Mouse (Mus musculus): Measurements from ENCODE around the gene Olfr1006. TPM values are rescaled to one million over a fixed set of nuclear protein-coding genes. Genes with fewer than 3 reads are reported as not detected.

Gene Olfr1006
- polyA plus RNA-seq, 1 experiment from 2014 or later = not detected

DNA sequence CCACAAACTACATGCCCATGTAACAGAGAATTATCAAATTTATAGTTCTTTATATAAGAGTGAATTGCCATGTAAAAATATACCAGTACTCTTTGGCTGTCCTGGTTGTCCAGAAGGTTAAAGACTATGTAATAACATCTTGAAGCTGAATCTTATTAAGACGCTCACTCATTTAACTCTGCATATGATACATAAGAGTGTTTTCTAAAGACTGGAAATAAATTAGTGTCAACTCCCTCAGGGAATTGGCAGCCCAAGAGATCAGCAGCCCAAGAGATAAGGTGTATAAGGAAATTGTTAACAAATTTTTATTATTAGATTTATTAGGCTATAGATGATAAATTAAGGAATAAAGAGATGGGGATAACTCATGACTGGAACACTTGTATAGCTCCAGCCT lies 28.0 kb downstream of the Olfr1006 start, which contains the start of gene Olfr1002:
Gene Olfr1002, minus strand, starts transcription at position 101 of the 400 bp plus-strand sequence.
- H3K9me3 ChIP-seq (replicated peaks; ENCODE audit: low read length) = no peaks in the 10 kb centered on the region
- WGBS = 92% methylated on average over 1 of the region's 1 CpGs
- H3K27me3 ChIP-seq (ENCODE audit: insufficient read depth, low read length) = no peaks in the 10 kb centered on the region
- H3K36me3 ChIP-seq (ENCODE audit: insufficient read depth, low read length) = no peaks in the 10 kb centered on the region
- no peaks in the 10 kb centered on the region for H3K4me1 ChIP-seq (replicated peaks; ENCODE audit: insufficient read depth, low read length)
- DNase-seq (ENCODE audit: low spot score) (no peak), ATAC-seq (replicated peaks; ENCODE audit: low FRiP score, low read depth) (no peak)
- no peak within 1 kb of the TSS for H3K4me3 ChIP-seq (replicated peaks; ENCODE audit: low read depth, low read length)
- H3K9ac ChIP-seq (ENCODE audit: low read depth, low read length) = no peak within 1 kb of the TSS
- no peak within 1 kb of the TSS for H3K4me2 ChIP-seq (ENCODE audit: low read length)
- no peak for TF ChIP-seq CTCF (IDR thresholded peaks at IDR 0.05; ENCODE audit: low read depth)
- no peak within 1 kb of the TSS for H3K27ac ChIP-seq

Other genes starting within 250 kb of the Olfr1006 start
- not detected in 2 replicates for gene Olfr994, start 242.3 kb downstream of the Olfr1006 start, polyA plus RNA-seq (2015; fragmentation: Nextera tagmentation; extraction: Ambion mirVana)
- gene Olfr995, start 235.1 kb downstream of the Olfr1006 start, polyA plus RNA-seq (2015; fragmentation: Nextera tagmentation; extraction: Ambion mirVana) = not detected in 2 replicates
- not detected in 2 replicates for gene 4833423E24Rik, start 159.7 kb downstream of the Olfr1006 start, polyA plus RNA-seq (2015; fragmentation: Nextera tagmentation; extraction: Ambion mirVana)
- gene Olfr996, start 99.6 kb downstream of the Olfr1006 start, polyA plus RNA-seq (2015; fragmentation: Nextera tagmentation; extraction: Ambion mirVana) = not detected in 2 replicates
- gene Olfr998, start 89.8 kb downstream of the Olfr1006 start, polyA plus RNA-seq (2015; fragmentation: Nextera tagmentation; extraction: Ambion mirVana) = not detected in 2 replicates
- not detected in 2 replicates for gene Olfr1000, start 66.9 kb downstream of the Olfr1006 start, polyA plus RNA-seq (2015; fragmentation: Nextera tagmentation; extraction: Ambion mirVana)
- gene Olfr1002, start 28.1 kb downstream of the Olfr1006 start, polyA plus RNA-seq (2015; fragmentation: Nextera tagmentation; extraction: Ambion mirVana) = not detected in 2 replicates
- not detected in 2 replicates for gene Olfr154, start 14.3 kb downstream of the Olfr1006 start, polyA plus RNA-seq (2015; fragmentation: Nextera tagmentation; extraction: Ambion mirVana)
- not detected in 2 replicates for gene Olfr1008, start 10.7 kb upstream of the Olfr1006 start, polyA plus RNA-seq (2015; fragmentation: Nextera tagmentation; extraction: Ambion mirVana)
- gene Olfr1009, start 36.7 kb upstream of the Olfr1006 start, polyA plus RNA-seq (2015; fragmentation: Nextera tagmentation; extraction: Ambion mirVana) = not detected in 2 replicates
- not detected in 2 replicates for gene Olfr1012, start 84.0 kb upstream of the Olfr1006 start, polyA plus RNA-seq (2015; fragmentation: Nextera tagmentation; extraction: Ambion mirVana)
- gene Olfr1013, start 88.3 kb upstream of the Olfr1006 start, polyA plus RNA-seq (2015; fragmentation: Nextera tagmentation; extraction: Ambion mirVana) = not detected in 2 replicates
- not detected in 2 replicates for gene Olfr1014, start 93.9 kb upstream of the Olfr1006 start, polyA plus RNA-seq (2015; fragmentation: Nextera tagmentation; extraction: Ambion mirVana)
- not detected in 2 replicates for gene Olfr1015, start 103.2 kb upstream of the Olfr1006 start, polyA plus RNA-seq (2015; fragmentation: Nextera tagmentation; extraction: Ambion mirVana)
- gene Olfr1016, start 123.8 kb upstream of the Olfr1006 start, polyA plus RNA-seq (2015; fragmentation: Nextera tagmentation; extraction: Ambion mirVana) = not detected in 2 replicates
- gene Olfr1018, start 139.7 kb upstream of the Olfr1006 start, polyA plus RNA-seq (2015; fragmentation: Nextera tagmentation; extraction: Ambion mirVana) = not detected in 2 replicates
- not detected in 2 replicates for gene Olfr1019, start 166.7 kb upstream of the Olfr1006 start, polyA plus RNA-seq (2015; fragmentation: Nextera tagmentation; extraction: Ambion mirVana)
- gene Olfr1020, start 168.3 kb upstream of the Olfr1006 start, polyA plus RNA-seq (2015; fragmentation: Nextera tagmentation; extraction: Ambion mirVana) = not detected in 2 replicates
- not detected in 2 replicates for gene Olfr1022, start 189.8 kb upstream of the Olfr1006 start, polyA plus RNA-seq (2015; fragmentation: Nextera tagmentation; extraction: Ambion mirVana)
- gene Olfr1023, start 206.9 kb upstream of the Olfr1006 start, polyA plus RNA-seq (2015; fragmentation: Nextera tagmentation; extraction: Ambion mirVana) = not detected in 2 replicates
- gene Olfr1024, start 226.3 kb upstream of the Olfr1006 start, polyA plus RNA-seq (2015; fragmentation: Nextera tagmentation; extraction: Ambion mirVana) = not detected in 2 replicates
- not detected in 2 replicates for gene Olfr1025-ps1, start 236.4 kb upstream of the Olfr1006 start, polyA plus RNA-seq (2015; fragmentation: Nextera tagmentation; extraction: Ambion mirVana)
- gene Olfr1026, start 242.8 kb upstream of the Olfr1006 start, polyA plus RNA-seq (2015; fragmentation: Nextera tagmentation; extraction: Ambion mirVana) = not detected in 2 replicates

Measured in kidney, postnatal 0 days (tissue).